Mouse (Mus musculus) ES-E14 (cell line): ENCODE measurements at regions not wholly inside any gene's neighbourhood (a gene's known extent, or its start where the extent isn't known, plus 50 kb on each side); places are given as distances from the start of the nearest gene placed in this dataset.

Experiments
- CHD2 ChIP-seq: IDR thresholded peaks from 2 replicates; pipeline ENCODE4 v1.6.1; 2014; ENCODE audit warnings: mild to moderate bottlenecking, low read depth, low read length, inconsistent platforms
- HCFC1 ChIP-seq: IDR thresholded peaks from 2 replicates; pipeline ENCODE4 v1.6.1; 2012; ENCODE audit warnings: low read length, inconsistent platforms, borderline replicate concordance; ENCODE audit not compliant: insufficient read depth
- MAFK ChIP-seq: IDR thresholded peaks from 2 replicates; pipeline ENCODE4 v1.6.1; 2014; ENCODE audit warnings: mild to moderate bottlenecking, low read depth, low read length, inconsistent platforms; ENCODE audit not compliant: insufficient read depth
- ZC3H11A ChIP-seq: IDR thresholded peaks from 2 replicates; pipeline ENCODE4 v1.6.1; 2012; ENCODE audit warnings: low read depth, mild to moderate bottlenecking, inconsistent platforms, low read length, borderline replicate concordance
- ZNF384 ChIP-seq: IDR thresholded peaks from 2 replicates; pipeline ENCODE4 v1.6.1; 2012; ENCODE audit warnings: low read depth, low read length, inconsistent platforms

DNA sequence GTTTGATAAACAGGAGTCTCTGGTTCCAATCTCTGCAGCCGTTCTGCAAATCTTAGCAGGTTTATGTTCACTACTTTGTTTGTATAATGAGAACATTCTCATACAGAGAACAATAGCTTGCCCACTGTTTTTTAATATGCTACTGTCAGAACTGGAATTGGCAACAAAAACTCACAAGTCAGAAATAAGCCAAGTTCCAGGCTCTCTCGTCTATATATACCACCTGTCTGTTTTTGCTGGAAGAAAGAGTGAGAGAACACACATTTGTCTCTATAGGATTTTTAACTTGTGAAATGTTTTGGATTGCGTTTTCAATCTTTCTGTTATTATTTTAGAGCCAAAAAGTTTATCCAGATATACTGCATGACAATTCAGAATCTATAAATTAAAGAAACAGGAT, 349.3 kb upstream of the Manea start:
- TF ChIP-seq HCFC1: no peak
- TF ChIP-seq MAFK: no peak
- TF ChIP-seq ZNF384: no peak
- no peak for TF ChIP-seq ZC3H11A
- TF ChIP-seq CHD2: no peak
